Mouse (Mus musculus) megakaryocyte, embryonic 14.5 days (primary cell): ENCODE data around the gene Gpr34. TPM values are rescaled to one million over a fixed set of nuclear protein-coding genes. Genes with fewer than 3 reads are reported as not detected.
A peak's percentile ranks its signal among the peaks of the same experiment; 100 is the strongest.

Experiments
- H3K27me3 ChIP-seq: replicated peaks from 2 replicates; pipeline ENCODE3; 2012; ENCODE audit warnings: inconsistent platforms
- H3K36me3 ChIP-seq: replicated peaks from 2 replicates; pipeline ENCODE3; 2012; ENCODE audit warnings: low read length, inconsistent platforms, mixed read lengths
- H3K4me1 ChIP-seq: 2 replicates; pipeline ENCODE4 v1.6.1; 2012; ENCODE audit warnings: inconsistent platforms
- H3K4me3 ChIP-seq: replicated peaks from 2 replicates; pipeline ENCODE3; 2012; ENCODE audit warnings: moderate library complexity, mild to moderate bottlenecking, inconsistent platforms
- H3K9me3 ChIP-seq: 2 replicates; pipeline ENCODE4 v1.6.1; 2012; ENCODE audit warnings: inconsistent platforms
- FLI1 ChIP-seq: IDR thresholded peaks from 2 replicates; pipeline ENCODE4 v1.6.1; 2012; ENCODE audit warnings: low read length, inconsistent platforms, mixed read lengths
- GATA1 ChIP-seq: IDR thresholded peaks from 3 replicates; pipeline ENCODE4 v1.6.1; 2012; ENCODE audit warnings: mixed read lengths, low read length, inconsistent platforms, borderline replicate concordance
- polyA plus RNA-seq: library from polyadenylated mRNA; stranded (reverse); fragments of >175 nt; gene quantifications from 2 replicates; pipeline ENCODE4 v1.2.3, GENCODE M21; 2012; ENCODE audit warnings: low replicate concordance; ENCODE audit not compliant: insufficient read depth

The Gpr34 gene
- polyA plus RNA-seq, 1 experiment: not detected

DNA sequence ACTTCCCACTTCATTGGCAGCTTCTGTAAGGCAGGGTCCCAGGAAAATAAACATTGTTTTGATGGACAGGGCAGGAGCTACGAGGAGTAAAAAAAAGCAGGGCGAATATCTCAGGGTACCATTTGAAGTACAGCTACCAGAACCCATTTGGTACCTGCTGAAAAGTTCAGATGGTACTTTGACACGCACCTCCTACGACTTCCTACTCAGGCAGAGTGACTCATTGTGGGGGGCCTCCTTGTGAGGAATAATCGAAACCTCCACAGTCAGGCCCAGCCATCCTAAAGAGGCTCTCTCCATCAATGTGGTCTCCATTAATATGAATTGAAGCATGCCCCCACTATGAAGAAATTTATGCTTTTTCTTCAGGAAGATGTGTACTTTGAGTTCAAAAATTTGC, 9.2 kb upstream of the Gpr34 start:
- peaks cover 12% of the 10 kb centered on the region; the same call in 1 of the 2 replicates for H3K4me1 ChIP-seq
- H3K9me3 ChIP-seq: no peaks in the 10 kb centered on the region
- TF ChIP-seq FLI1 (no peak), GATA1 (no peak)
- H3K27me3 ChIP-seq: no peaks in the 10 kb centered on the region
- H3K36me3 ChIP-seq: no peaks in the 10 kb centered on the region
- no peak overlapping the region for H3K4me3 ChIP-seq

DNA sequence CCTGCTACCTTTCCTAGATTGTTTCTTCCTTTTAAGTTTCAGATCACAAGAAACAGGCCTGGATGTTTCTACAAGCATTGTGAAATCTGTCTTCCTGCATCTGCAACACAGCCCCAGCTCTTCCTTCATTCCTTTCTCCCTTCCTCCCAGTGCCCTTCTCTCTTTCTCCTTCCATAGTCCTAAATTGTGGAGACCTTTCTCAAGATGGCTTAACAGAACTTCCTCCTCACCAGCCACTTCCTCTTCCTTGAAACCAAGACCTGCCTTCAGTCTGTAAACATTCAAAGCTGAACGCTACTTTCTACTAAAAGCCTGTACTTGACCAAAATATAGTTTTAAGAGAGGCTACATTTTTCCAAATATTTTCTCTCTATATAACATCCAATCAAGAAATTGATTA, 4.5 kb downstream of the Gpr34 start:
- H3K4me1 ChIP-seq: peaks cover 3% of the 10 kb centered on the region; the same call in 1 of the 2 replicates
- no peaks in the 10 kb centered on the region for H3K36me3 ChIP-seq
- no peaks in the 10 kb centered on the region for H3K9me3 ChIP-seq
- no peak for TF ChIP-seq FLI1
- no peak for TF ChIP-seq GATA1
- H3K4me3 ChIP-seq: no peak overlapping the region
- H3K27me3 ChIP-seq: peaks cover 2% of the 10 kb centered on the region

DNA sequence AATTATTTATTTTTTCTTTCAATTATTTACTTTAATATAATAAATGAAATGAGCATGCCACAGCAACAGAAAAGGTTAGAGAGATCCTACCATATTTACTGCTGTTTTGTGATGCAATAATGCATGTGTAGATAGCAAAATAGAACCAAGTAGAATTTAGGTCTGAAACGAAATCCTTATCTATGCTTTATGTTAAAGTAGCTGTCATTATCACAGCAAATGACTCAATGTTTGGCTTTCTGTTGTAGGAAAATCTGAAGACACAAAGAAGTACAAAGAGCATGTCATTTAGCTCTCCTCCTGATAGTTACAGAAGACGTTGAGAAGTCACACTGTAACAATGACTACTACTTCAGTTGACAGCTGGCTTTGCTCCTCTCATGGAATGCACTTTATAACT, 7.0 kb downstream of the Gpr34 start:
- Histone ChIP-seq H3K4me1 (no peaks in the 10 kb centered on the region; the same call in 1 of the 2 replicates), H3K36me3 (no peaks in the 10 kb centered on the region), H3K27me3 (no peaks in the 10 kb centered on the region), H3K4me3 (no peak overlapping the region), H3K9me3 (no peaks in the 10 kb centered on the region)
- TF ChIP-seq GATA1 (no peak), FLI1 (no peak)

DNA sequence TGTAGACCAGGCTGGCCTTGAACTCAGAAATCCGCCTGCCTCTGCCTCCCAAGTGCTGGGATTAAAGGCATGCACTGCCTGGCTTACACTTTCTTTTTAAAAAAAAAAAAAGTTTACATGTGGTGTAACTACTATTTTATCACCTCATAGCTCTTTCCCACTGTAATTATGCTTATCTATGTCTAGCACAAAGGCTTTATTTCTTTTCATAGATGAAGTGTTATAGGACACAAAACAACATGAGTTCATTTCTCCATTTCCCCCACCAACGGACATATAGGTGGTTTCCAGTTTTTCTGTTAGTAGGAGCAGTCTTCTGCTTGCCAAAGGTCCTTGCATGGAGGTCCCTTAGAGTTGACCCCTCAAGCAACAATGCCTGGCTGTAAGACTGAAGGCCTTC, 20.0 kb downstream of the Gpr34 start:
- Histone ChIP-seq H3K27me3 (no peaks in the 10 kb centered on the region), H3K4me1 (peaks cover 20% of the 10 kb centered on the region; the same call in 1 of the 2 replicates), H3K4me3 (no peak overlapping the region), H3K9me3 (0 out of 2 replicates have a peak, but pooled peaks cover 2% of the 10 kb centered on the region), H3K36me3 (no peaks in the 10 kb centered on the region)
- TF ChIP-seq FLI1 (no peak), GATA1 (no peak)

DNA sequence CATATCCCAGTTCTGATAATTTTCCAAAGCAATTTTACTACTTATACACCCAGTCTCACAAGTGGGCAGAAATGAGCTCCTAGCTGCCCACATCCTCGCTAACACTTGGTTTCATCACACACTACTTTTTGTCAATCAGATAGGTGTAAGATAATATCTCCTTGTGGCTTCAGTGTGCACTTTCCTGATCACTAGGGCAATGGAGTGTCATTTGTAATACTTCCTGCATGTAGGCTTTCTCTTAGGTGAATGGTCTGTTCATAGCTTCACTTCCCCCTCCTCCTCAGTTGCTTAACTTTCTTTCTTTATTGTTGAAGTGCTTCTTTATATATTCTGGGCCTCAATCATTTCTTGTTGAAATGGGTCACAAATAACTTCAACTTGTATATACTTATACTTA, 20.4 kb downstream of the Gpr34 start:
- TF ChIP-seq GATA1 (no peak), FLI1 (no peak)
- peaks cover 20% of the 10 kb centered on the region; the same call in 1 of the 2 replicates for H3K4me1 ChIP-seq
- H3K36me3 ChIP-seq: no peaks in the 10 kb centered on the region
- 0 out of 2 replicates have a peak, but pooled peaks cover under 1% of the 10 kb centered on the region for H3K9me3 ChIP-seq
- no peak overlapping the region for H3K4me3 ChIP-seq
- H3K27me3 ChIP-seq: no peaks in the 10 kb centered on the region

DNA sequence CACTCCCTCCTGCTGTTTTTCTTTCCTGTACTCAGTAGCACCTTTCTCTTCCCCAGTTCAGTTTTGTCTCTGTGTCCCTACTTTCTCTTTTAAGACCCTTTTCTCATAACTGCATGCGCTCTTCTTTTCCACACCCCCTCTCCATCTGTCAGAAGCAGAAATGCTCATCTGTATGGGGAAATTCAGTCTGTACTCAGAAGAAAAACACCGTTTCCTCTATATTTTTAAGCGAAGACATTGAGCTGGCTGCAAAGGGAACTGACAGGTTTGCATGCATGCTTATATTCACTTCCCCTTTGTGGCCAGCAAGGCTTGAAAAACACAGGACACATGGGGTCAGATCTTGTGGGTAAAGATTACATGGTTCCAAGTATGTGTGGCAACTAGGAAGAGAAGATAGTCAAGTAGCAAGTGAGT, 23.1 kb downstream of the Gpr34 start:
- H3K27me3 ChIP-seq: no peaks in the 10 kb centered on the region
- H3K9me3 ChIP-seq: no peaks in the 10 kb centered on the region
- no peak for TF ChIP-seq FLI1
- TF ChIP-seq GATA1: no peak
- H3K36me3 ChIP-seq: no peaks in the 10 kb centered on the region
- peak overlapping the region; percentile 69 for H3K4me3 ChIP-seq
- peaks cover 20% of the 10 kb centered on the region; the same call in 1 of the 2 replicates for H3K4me1 ChIP-seq

DNA sequence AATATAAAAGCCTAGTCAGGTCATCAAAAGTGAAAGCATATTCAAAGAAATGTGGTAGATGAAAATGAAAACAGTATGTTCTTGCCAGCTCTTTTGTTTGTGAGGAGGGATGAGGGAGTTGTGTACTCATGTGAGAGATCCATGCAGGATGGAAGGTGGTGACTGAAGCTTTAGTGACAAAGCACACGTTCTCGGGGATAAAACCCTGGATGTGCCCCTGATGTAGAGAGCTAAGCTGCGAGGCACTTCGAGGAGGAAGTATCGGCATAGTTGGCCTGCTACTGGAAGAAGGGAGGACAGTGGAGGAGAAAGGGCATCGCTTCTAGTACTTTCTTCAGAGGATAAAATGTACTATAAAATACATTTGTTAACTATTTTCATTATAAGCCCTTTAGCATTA, 24.0 kb downstream of the Gpr34 start:
- H3K4me1 ChIP-seq: peaks cover 20% of the 10 kb centered on the region; the same call in 1 of the 2 replicates
- no peaks in the 10 kb centered on the region for H3K36me3 ChIP-seq
- H3K4me3 ChIP-seq: peak overlapping the region; percentile 87
- H3K27me3 ChIP-seq: no peaks in the 10 kb centered on the region
- H3K9me3 ChIP-seq: no peaks in the 10 kb centered on the region
- no peak for TF ChIP-seq FLI1
- no peak for TF ChIP-seq GATA1

DNA sequence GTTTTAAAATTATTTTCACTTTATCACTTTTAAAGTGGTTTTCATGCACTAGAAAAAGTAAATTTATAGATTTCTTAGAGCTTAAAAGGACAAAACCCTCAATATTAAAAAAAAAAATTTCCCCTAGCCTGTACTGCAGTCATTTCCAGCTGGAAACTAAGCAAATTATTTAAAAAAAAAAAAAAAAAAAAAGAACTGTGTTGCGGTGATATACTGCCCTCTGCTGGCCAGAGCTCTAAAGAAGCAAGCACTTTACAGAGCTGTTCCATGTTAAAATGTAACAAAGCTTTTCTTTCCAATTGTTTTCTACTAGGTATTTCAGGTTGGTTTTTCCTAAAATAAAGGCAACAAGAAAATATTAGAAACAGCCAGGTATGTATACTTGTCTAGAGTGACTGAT, 24.8 kb downstream of the Gpr34 start:
- Histone ChIP-seq H3K27me3 (peaks cover 4% of the 10 kb centered on the region), H3K4me3 (no peak overlapping the region), H3K36me3 (no peaks in the 10 kb centered on the region), H3K9me3 (no peaks in the 10 kb centered on the region), H3K4me1 (peaks cover 20% of the 10 kb centered on the region; the same call in 1 of the 2 replicates)
- TF ChIP-seq FLI1 (no peak), GATA1 (no peak)

DNA sequence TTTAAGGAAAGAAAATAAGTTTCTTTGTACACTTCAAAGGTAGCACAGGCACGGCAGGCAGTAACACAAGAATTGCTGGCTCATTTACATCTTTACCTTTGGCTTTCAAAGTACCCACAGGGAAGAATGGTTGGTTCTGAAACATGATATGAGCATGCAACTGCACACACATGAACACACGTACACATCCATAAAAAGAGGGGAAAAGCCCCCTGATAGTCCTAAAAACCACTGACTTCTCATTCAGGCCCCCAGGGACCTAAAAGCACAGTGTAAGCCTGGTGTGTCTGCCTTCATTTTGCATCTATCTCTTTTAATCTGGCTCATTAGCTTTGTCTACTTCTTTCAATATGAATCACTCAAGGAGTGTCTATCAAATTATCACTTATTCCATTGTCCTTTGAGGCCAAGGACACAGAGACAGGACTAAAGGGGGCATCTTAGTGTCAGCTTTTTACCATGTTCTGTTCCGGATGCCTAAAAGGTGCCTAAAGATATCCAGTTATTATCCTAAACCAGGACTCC, 26.8 kb downstream of the Gpr34 start:
- Histone ChIP-seq H3K36me3 (no peaks in the 10 kb centered on the region), H3K4me3 (no peak overlapping the region), H3K27me3 (peaks cover 4% of the 10 kb centered on the region), H3K9me3 (no peaks in the 10 kb centered on the region), H3K4me1 (peaks cover 20% of the 10 kb centered on the region; the same call in 1 of the 2 replicates)
- TF ChIP-seq FLI1 (no peak), GATA1 (no peak)

DNA sequence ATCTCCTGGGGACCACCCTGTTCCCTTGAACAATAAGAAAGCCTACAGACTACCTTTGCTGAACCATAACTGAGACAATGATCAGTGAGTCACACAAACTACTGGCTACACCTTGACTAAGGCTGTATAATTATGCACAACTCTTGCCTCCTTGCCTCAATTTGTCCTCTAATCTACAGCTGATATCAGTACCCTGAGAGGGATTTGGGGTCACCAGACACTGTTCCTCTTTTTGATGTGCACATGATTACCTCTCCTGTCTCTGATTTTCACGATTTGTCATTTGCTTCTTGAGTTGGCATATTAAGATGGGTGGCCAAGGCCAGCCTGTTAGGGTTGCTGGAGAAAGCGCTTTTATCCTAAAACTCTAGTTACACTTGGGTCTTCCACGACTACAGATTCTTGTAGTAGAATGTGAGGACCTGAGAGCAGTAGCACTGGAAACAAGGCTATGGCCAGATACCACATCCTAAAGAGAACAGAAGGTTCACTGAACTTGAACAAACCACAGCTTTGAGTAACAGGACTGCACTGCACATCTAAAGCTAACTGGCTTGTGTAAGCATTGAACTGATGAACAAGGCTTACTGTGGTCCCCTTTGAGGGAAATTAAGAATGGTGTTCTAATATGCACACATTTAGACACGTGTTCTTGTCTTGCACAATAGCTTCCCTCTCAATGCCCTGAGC, 27.5 kb downstream of the Gpr34 start:
- Histone ChIP-seq H3K36me3 (no peaks in the 10 kb centered on the region), H3K4me1 (peaks cover 18% of the 10 kb centered on the region; the same call in 1 of the 2 replicates), H3K9me3 (no peaks in the 10 kb centered on the region), H3K4me3 (no peak overlapping the region), H3K27me3 (peaks cover 4% of the 10 kb centered on the region)
- no peak for TF ChIP-seq FLI1
- TF ChIP-seq GATA1: no peak
